Mouse (Mus musculus) heart, adult 2 months (tissue): ENCODE results near the gene Lmo4. TPM values are rescaled to one million over a fixed set of nuclear protein-coding genes. Genes with fewer than 3 reads are reported as not detected.

Experiments used
- DNase-seq, 2 experiments: peaks; one replicate each; pipeline ENCODE4 v3.0.0; 2021
- H3K27ac ChIP-seq: fragments of 200-600 bp; 2 replicates; pipeline ENCODE4 v1.8.1; 2022
- H3K27me3 ChIP-seq: fragments of 200-500 bp; 2 replicates; pipeline ENCODE4 v1.6.1; 2012; ENCODE audit warnings: mild to moderate bottlenecking, low read length, inconsistent platforms, mixed read lengths; ENCODE audit not compliant: control insufficient read depth, insufficient read depth
- H3K36me3 ChIP-seq: fragments of 200-500 bp; 2 replicates; pipeline ENCODE4 v1.6.1; 2012; ENCODE audit warnings: low read length, inconsistent platforms; ENCODE audit not compliant: control insufficient read depth, insufficient read depth
- H3K4me1 ChIP-seq: fragments of 200-500 bp; 2 replicates; pipeline ENCODE4 v1.6.1; 2011; ENCODE audit warnings: low read length; ENCODE audit not compliant: control insufficient read depth, insufficient read depth
- H3K4me3 ChIP-seq: fragments of 200-600 bp; 2 replicates; pipeline ENCODE4 v1.8.1; 2022
- H3K79me2 ChIP-seq: fragments of 200-500 bp; replicated peaks from 2 replicates; pipeline ENCODE4 v1.6.1; 2012; ENCODE audit warnings: mild to moderate bottlenecking, inconsistent platforms, low read length, moderate library complexity, mixed read lengths; ENCODE audit not compliant: control insufficient read depth, insufficient read depth
- H3K9ac ChIP-seq: fragments of 200-500 bp; 2 replicates; pipeline ENCODE4 v1.6.1; 2012; ENCODE audit warnings: low read depth, mild to moderate bottlenecking, control low read depth, inconsistent platforms, low read length, mixed read lengths
- CTCF ChIP-seq: fragments of 200-600 bp; IDR thresholded peaks from 2 replicates; pipeline ENCODE4 v1.8.1; 2022; ENCODE audit warnings: antibody characterized with exemption, mild to moderate bottlenecking, moderate library complexity
- EP300 ChIP-seq: fragments of 200-500 bp; IDR thresholded peaks from 2 replicates; pipeline ENCODE4 v1.6.1; 2011; ENCODE audit warnings: low read depth, low read length, control low read depth; ENCODE audit not compliant: insufficient read depth
- POLR2A ChIP-seq: fragments of 200-500 bp; IDR thresholded peaks from 2 replicates; pipeline ENCODE4 v1.6.1; 2011; ENCODE audit warnings: mild to moderate bottlenecking, low read depth, low read length, control low read depth; ENCODE audit not compliant: insufficient read depth
- WGBS: fragments of 180-500 bp; shearing (Covaris S2); methylation state at CpG from one replicate; pipeline ENCODE4 v1.1.7; 2018; 5-methylcytosine and 5-hydroxymethylcytosine counted together
- intact Hi-C: fragments of 180-260 bp; cut with DNase I; formaldehyde crosslinking; loops from one replicate; pipeline ENCODE4 v1.15.1; 2025
- polyA plus RNA-seq: library from polyadenylated mRNA; depleted of rRNA; stranded (reverse); fragments of >200 nt; gene quantifications from 2 replicates; pipeline ENCODE4 v1.2.3, GENCODE M21; 2012
- total RNA-seq, 2 experiments: library from RNA; stranded (reverse); gene quantifications; 2 replicates each; pipeline ENCODE4 v1.2.3; 2021

The Lmo4 gene
- total and polyA plus RNA-seq, 3 experiments, result 29.0 to 34.3 (median 33.8) TPM

DNA sequence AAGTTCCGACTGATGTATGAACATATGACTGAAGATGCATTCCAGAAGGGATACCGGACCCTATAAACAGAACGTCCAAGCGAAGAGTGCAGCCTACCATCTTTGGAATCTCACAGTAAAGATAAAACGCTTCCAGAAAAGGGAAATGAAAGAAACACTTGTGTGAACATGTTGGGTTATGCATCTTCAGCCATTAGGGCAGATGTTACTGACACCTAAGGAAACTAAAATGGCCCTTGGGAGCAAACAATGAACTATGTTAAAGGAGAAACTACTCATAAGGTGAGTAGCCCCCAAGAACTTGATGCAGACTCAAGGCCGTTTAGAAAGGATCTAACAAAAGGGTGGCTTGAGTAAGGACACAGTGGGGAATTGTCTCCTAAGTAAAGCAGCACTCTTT, 54.0 kb downstream of the Lmo4 start:
- WGBS, result 72% methylated on average over 6 of the region's 6 CpGs
- H3K9ac ChIP-seq, result no peak overlapping the region
- no peak overlapping the region for H3K4me3 ChIP-seq
- H3K4me1 ChIP-seq, result no peaks in the 10 kb centered on the region
- H3K79me2 ChIP-seq, result no peaks in the 10 kb centered on the region
- no peak for TF ChIP-seq POLR2A
- no peak for TF ChIP-seq CTCF
- TF ChIP-seq EP300, result no peak
- intact Hi-C loops, result no loop called here
- no peaks in the 10 kb centered on the region for H3K27me3 ChIP-seq
- H3K27ac ChIP-seq, result no peak overlapping the region
- no peaks in the 10 kb centered on the region for H3K36me3 ChIP-seq
- no peak for DNase-seq

DNA sequence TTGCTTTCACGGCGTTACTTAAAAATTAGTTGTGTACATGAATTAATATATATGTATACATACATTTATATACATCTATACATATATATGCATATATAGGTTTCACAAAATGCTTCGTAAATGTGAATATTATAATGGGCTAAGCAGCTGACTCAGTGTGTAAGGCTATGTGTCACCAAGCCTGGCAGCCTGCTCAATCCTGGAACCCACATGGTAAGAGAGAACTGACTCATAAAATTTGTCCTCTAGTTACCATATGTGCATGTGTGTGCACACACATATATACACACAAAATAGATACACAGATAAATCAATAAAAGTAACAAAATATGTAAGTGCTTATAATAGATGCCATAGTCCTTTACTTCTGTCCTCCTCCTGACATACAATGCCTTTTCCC, 56.8 kb downstream of the Lmo4 start:
- no peak overlapping the region for H3K9ac ChIP-seq
- WGBS, result 90% methylated on average over 3 of the region's 3 CpGs

DNA sequence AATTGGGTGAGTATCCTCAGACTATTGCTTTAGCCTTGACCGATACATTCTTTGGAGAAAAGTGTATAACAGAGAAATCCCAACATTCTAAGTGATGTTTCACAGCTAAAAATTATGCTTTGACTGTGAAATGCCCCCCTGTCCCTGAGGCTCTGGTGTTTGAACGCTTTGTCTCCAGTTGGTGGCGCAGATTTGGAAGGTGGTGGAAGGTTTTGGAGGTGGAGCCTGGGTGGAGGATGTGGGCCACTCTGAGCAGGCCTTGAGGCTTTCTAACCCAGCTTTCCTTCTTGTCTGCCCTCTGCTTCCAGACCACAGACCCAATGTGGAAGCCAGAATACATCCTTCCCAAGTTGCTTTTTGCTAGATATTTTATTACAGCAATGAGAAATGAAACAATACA, 57.8 kb downstream of the Lmo4 start:
- no peak overlapping the region for H3K9ac ChIP-seq
- H3K4me1 ChIP-seq, result no peaks in the 10 kb centered on the region
- no peaks in the 10 kb centered on the region for H3K79me2 ChIP-seq
- DNase-seq, result no peak
- H3K36me3 ChIP-seq, result no peaks in the 10 kb centered on the region
- TF ChIP-seq CTCF, result no peak
- TF ChIP-seq EP300, result no peak
- no peak for TF ChIP-seq POLR2A
- H3K4me3 ChIP-seq, result no peak overlapping the region
- H3K27me3 ChIP-seq, result no peaks in the 10 kb centered on the region
- intact Hi-C loops, result no loop called here
- no peak overlapping the region for H3K27ac ChIP-seq
- WGBS, result 91% methylated on average over 3 of the region's 3 CpGs

More for the DNA sequence above, 56.8 kb downstream of the Lmo4 start:
- Histone ChIP-seq H3K4me1 (no peaks in the 10 kb centered on the region), H3K4me3 (no peak overlapping the region), H3K36me3 (no peaks in the 10 kb centered on the region), H3K27ac (no peak overlapping the region), H3K27me3 (no peaks in the 10 kb centered on the region), H3K79me2 (no peaks in the 10 kb centered on the region)
- no peak for DNase-seq
- TF ChIP-seq POLR2A (no peak), CTCF (no peak), EP300 (no peak)
- intact Hi-C loops, result no loop called here

DNA sequence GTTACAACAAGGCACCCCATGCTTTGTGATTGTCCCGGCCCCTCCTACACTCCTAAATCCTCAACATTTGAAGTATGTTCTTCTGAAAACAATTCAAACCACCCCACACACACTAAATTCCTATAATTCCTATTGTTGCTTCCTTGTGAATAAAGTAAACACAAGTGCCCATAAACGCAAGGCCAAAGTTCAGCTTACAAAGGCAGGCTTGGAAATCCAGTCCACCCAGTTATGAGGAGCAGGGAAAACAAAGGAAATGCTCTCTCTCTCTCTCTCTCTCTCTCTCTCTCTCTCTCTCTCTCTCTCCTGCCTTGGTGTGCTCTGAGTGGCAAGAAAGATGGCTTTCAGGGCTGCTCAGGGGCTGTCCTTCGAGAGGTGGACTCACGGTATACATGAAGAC, 61.0 kb downstream of the Lmo4 start:
- Histone ChIP-seq H3K4me3 (no peak overlapping the region), H3K36me3 (no peaks in the 10 kb centered on the region), H3K4me1 (no peaks in the 10 kb centered on the region), H3K27ac (no peak overlapping the region), H3K9ac (no peak overlapping the region), H3K79me2 (no peaks in the 10 kb centered on the region), H3K27me3 (no peaks in the 10 kb centered on the region)
- TF ChIP-seq EP300 (no peak), POLR2A (no peak), CTCF (no peak)
- no peak for DNase-seq
- WGBS, result 88% methylated on average over 4 of the region's 4 CpGs
- intact Hi-C loops, result no loop called here

DNA sequence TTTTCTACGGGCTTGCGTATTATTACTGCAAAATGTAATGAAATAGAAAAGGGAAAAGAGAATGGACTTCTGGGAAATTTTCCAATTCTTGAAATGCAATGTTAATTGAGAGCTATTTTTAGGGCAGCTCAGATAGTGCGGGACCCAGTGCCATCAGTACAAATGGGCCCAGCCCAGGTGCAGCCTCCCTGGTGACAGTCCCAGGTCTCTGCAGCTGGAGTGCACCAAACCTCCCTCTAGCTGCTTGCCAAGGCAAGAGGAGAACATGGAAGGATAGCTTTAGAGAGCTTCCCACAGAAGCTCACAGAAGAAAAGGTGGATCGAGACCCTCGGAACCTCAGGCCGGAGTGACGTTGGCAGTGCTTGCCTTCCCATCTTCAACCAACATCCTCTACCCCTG, 62.1 kb downstream of the Lmo4 start:
- H3K79me2 ChIP-seq, result no peaks in the 10 kb centered on the region
- no peak overlapping the region for H3K27ac ChIP-seq
- TF ChIP-seq CTCF (no peak), EP300 (no peak), POLR2A (no peak)
- WGBS, result 83% methylated on average over 7 of the region's 7 CpGs
- intact Hi-C loops, result no loop called here
- no peaks in the 10 kb centered on the region for H3K36me3 ChIP-seq
- no peaks in the 10 kb centered on the region for H3K4me1 ChIP-seq
- no peaks in the 10 kb centered on the region for H3K27me3 ChIP-seq
- no peak overlapping the region for H3K4me3 ChIP-seq
- DNase-seq, result no peak
- no peak overlapping the region for H3K9ac ChIP-seq

DNA sequence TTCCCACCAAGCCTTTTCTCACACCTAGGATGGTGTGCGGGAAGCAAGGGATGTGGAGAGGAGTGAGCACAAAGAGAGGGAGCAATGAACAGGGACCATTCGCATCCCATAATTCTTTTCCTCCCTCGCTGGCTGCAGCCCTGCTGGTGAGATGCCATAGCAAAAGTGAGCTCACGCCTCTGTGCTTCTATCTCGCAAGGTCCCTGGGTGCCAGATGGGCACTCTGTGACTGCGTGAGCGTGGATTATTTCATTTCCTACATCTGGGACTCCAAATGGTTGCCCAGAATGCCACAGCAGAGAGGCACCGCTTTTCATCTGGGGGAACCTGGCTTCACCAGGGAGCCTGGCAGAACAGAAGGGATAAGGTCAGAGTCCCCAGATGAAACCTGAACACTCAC, 63.2 kb downstream of the Lmo4 start:
- Histone ChIP-seq H3K79me2 (no peaks in the 10 kb centered on the region), H3K9ac (no peak overlapping the region), H3K27me3 (no peaks in the 10 kb centered on the region), H3K4me1 (no peaks in the 10 kb centered on the region), H3K4me3 (no peak overlapping the region), H3K27ac (no peak overlapping the region), H3K36me3 (no peaks in the 10 kb centered on the region)
- 71% methylated on average over 8 of the region's 8 CpGs for WGBS
- TF ChIP-seq EP300, result no peak
- no peak for TF ChIP-seq POLR2A
- no peak for TF ChIP-seq CTCF
- DNase-seq, result no peak
- intact Hi-C loops, result no loop called here
